In genomic region chr10:7200665-7201064, GRCm38 (mm10) we compare ENCODE assay signal across 18 mouse cellular contexts. TPM values are rescaled to one million over a fixed set of nuclear protein-coding genes. Genes with fewer than 3 reads are reported as not detected.
DNase-seq lines count a peak whose midpoint lies in the region; ATAC-seq lines count a peak whose summit lies in the region.
"Had no signal": no experiment of that assay in that cellular context is flagged by ENCODE, and none has a peak within 500 bp of the region (broad histone marks: within the 10 kb centered on the region; RNA-seq: fewer than 3 reads in every experiment).

No protein-coding gene starts in this region.

- no peak for DNase-seq in forebrain, embryonic 14.5 days (ENCODE audit: low spot score)
- DNase-seq in kidney, postnatal 25 days, result no peak
- DNase-seq in midbrain, embryonic 11.5 days (ENCODE audit: low spot score, missing footprints), result peak; percentile 17
- DNase-seq in adrenal gland, postnatal 14 days, result no peak
- DNase-seq: adrenal gland, adult 2 months; adrenal gland, postnatal 10 days; adrenal gland, postnatal 36 days; cerebellum, adult 8-10 months; embryo, embryonic 11 days had no signal

- no peaks in the 10 kb centered on the region for H3K27me3 ChIP-seq in forebrain, embryonic 16.5 days (replicated peaks; ENCODE audit: control insufficient read depth, insufficient read depth, low read length)
- H3K27me3 ChIP-seq in forebrain, embryonic 14.5 days (replicated peaks; ENCODE audit: control insufficient read depth, insufficient read depth, low read length), result no peaks in the 10 kb centered on the region
- no peaks in the 10 kb centered on the region for H3K27me3 ChIP-seq in kidney, embryonic 14.5 days (ENCODE audit: control insufficient read depth, insufficient read depth, low read length)
- H3K27me3 ChIP-seq in midbrain, embryonic 11.5 days (ENCODE audit: control insufficient read depth, insufficient read depth, low read length), result no peaks in the 10 kb centered on the region
- H3K27me3 ChIP-seq in midbrain, embryonic 16.5 days (ENCODE audit: control insufficient read depth, insufficient read depth, low read depth, low read length), result no peaks in the 10 kb centered on the region
- H3K27me3 ChIP-seq: embryonic facial prominence, embryonic 13.5 days; embryonic facial prominence, embryonic 15.5 days; forebrain, embryonic 13.5 days had no signal

- H3K4me3 ChIP-seq in forebrain, embryonic 16.5 days (replicated peaks; ENCODE audit: low read length), result no peak overlapping the region
- no peak overlapping the region for H3K4me3 ChIP-seq in forebrain, embryonic 14.5 days (ENCODE audit: low read depth, low read length)
- no peak overlapping the region for H3K4me3 ChIP-seq in kidney, embryonic 14.5 days (ENCODE audit: low read length)
- no peak overlapping the region for H3K4me3 ChIP-seq in midbrain, embryonic 11.5 days (ENCODE audit: low read depth, low read length)
- H3K4me3 ChIP-seq in midbrain, embryonic 16.5 days (ENCODE audit: low read depth, low read length), result no peak overlapping the region
- H3K4me3 ChIP-seq: embryonic facial prominence, embryonic 13.5 days; embryonic facial prominence, embryonic 15.5 days; erythroblast, embryonic 14.5 days; forebrain, embryonic 10.5 days; forebrain, embryonic 13.5 days had no signal

- H3K4me1 ChIP-seq in forebrain, embryonic 16.5 days (replicated peaks; ENCODE audit: control insufficient read depth, insufficient read depth, low read length), result peaks cover 5% of the 10 kb centered on the region; the same call in 1 of the 2 replicates
- no peaks in the 10 kb centered on the region for H3K4me1 ChIP-seq in forebrain, embryonic 14.5 days (ENCODE audit: control insufficient read depth, insufficient read depth, low read length)
- H3K4me1 ChIP-seq in kidney, embryonic 14.5 days (ENCODE audit: control insufficient read depth, insufficient read depth, low read length), result peaks cover 7% of the 10 kb centered on the region
- peaks cover 3% of the 10 kb centered on the region; the same call in 1 of the 2 replicates for H3K4me1 ChIP-seq in midbrain, embryonic 11.5 days (ENCODE audit: control insufficient read depth, insufficient read depth, low read length)
- H3K4me1 ChIP-seq in midbrain, embryonic 16.5 days (ENCODE audit: control insufficient read depth, insufficient read depth, low read length), result no peaks in the 10 kb centered on the region

- H3K9ac ChIP-seq in forebrain, embryonic 16.5 days (replicated peaks; ENCODE audit: low read depth, low read length), result no peak overlapping the region
- no peak overlapping the region for H3K9ac ChIP-seq in forebrain, embryonic 14.5 days (ENCODE audit: low read length)
- no peak overlapping the region for H3K9ac ChIP-seq in kidney, embryonic 14.5 days (ENCODE audit: low read depth, low read length)
- no peak overlapping the region for H3K9ac ChIP-seq in midbrain, embryonic 11.5 days (ENCODE audit: low read length)
- no peak overlapping the region for H3K9ac ChIP-seq in midbrain, embryonic 16.5 days (ENCODE audit: low read depth, low read length)
- H3K9ac ChIP-seq: embryonic facial prominence, embryonic 13.5 days; embryonic facial prominence, embryonic 15.5 days; forebrain, embryonic 13.5 days had no signal

- H3K36me3 ChIP-seq in forebrain, embryonic 16.5 days (ENCODE audit: control insufficient read depth, insufficient read depth), result no peaks in the 10 kb centered on the region
- no peaks in the 10 kb centered on the region for H3K36me3 ChIP-seq in forebrain, embryonic 14.5 days (ENCODE audit: control insufficient read depth, insufficient read depth, low read length)
- no peaks in the 10 kb centered on the region for H3K36me3 ChIP-seq in kidney, embryonic 14.5 days (ENCODE audit: control insufficient read depth, insufficient read depth, low read length)
- no peaks in the 10 kb centered on the region for H3K36me3 ChIP-seq in midbrain, embryonic 11.5 days (ENCODE audit: control insufficient read depth, insufficient read depth, low read length)
- no peaks in the 10 kb centered on the region for H3K36me3 ChIP-seq in midbrain, embryonic 16.5 days (ENCODE audit: control insufficient read depth, insufficient read depth, low read length)
- H3K36me3 ChIP-seq: embryonic facial prominence, embryonic 13.5 days; embryonic facial prominence, embryonic 15.5 days had no signal

- H3K4me2 ChIP-seq in forebrain, embryonic 16.5 days (ENCODE audit: low read length), result no peak overlapping the region
- H3K4me2 ChIP-seq in forebrain, embryonic 14.5 days (ENCODE audit: low read length), result no peak overlapping the region
- no peak overlapping the region for H3K4me2 ChIP-seq in kidney, embryonic 14.5 days (replicated peaks; ENCODE audit: low read depth, low read length)
- no peak overlapping the region for H3K4me2 ChIP-seq in midbrain, embryonic 11.5 days
- no peak overlapping the region for H3K4me2 ChIP-seq in midbrain, embryonic 16.5 days (ENCODE audit: low read length)
- H3K4me2 ChIP-seq: embryonic facial prominence, embryonic 13.5 days; embryonic facial prominence, embryonic 15.5 days; forebrain, embryonic 13.5 days had no signal

- no peaks in the 10 kb centered on the region for H3K9me3 ChIP-seq in forebrain, embryonic 16.5 days (ENCODE audit: control insufficient read depth, low read length)
- no peaks in the 10 kb centered on the region for H3K9me3 ChIP-seq in forebrain, embryonic 14.5 days (replicated peaks; ENCODE audit: control insufficient read depth, low read length)
- H3K9me3 ChIP-seq in kidney, embryonic 14.5 days (ENCODE audit: control insufficient read depth, low read length), result no peaks in the 10 kb centered on the region
- no peaks in the 10 kb centered on the region for H3K9me3 ChIP-seq in midbrain, embryonic 11.5 days (ENCODE audit: control insufficient read depth, low read length)
- no peaks in the 10 kb centered on the region for H3K9me3 ChIP-seq in midbrain, embryonic 16.5 days (replicated peaks; ENCODE audit: control insufficient read depth, low read length, poor library complexity, severe bottlenecking)
- H3K9me3 ChIP-seq: embryonic facial prominence, embryonic 13.5 days; embryonic facial prominence, embryonic 15.5 days; forebrain, embryonic 10.5 days; forebrain, embryonic 13.5 days had no signal

- ATAC-seq in forebrain, embryonic 16.5 days, result 0 out of 2 replicates have a peak, but pooled peaks have one; percentile 24
- no peak for ATAC-seq in forebrain, embryonic 14.5 days
- 0 out of 2 replicates have a peak, but pooled peaks have one; percentile 13 for ATAC-seq in kidney, embryonic 14.5 days (ENCODE audit: low FRiP score, low TSS enrichment)
- no peak for ATAC-seq in midbrain, embryonic 11.5 days (ENCODE audit: low FRiP score)
- ATAC-seq in midbrain, embryonic 16.5 days, result no peak
- ATAC-seq: forebrain, embryonic 13.5 days had no signal

- 76% methylated on average over 7 of the region's 7 CpGs for WGBS in forebrain, embryonic 16.5 days
- 79% methylated on average over 7 of the region's 7 CpGs for WGBS in forebrain, embryonic 14.5 days
- 80% methylated on average over 7 of the region's 7 CpGs for WGBS in kidney, embryonic 14.5 days
- 87% methylated on average over 7 of the region's 7 CpGs for WGBS in midbrain, embryonic 11.5 days
- WGBS in midbrain, embryonic 16.5 days, result 90% methylated on average over 7 of the region's 7 CpGs

- no peak overlapping the region for H3K27ac ChIP-seq in forebrain, embryonic 16.5 days (ENCODE audit: low read length)
- H3K27ac ChIP-seq in forebrain, embryonic 14.5 days (ENCODE audit: low read depth, low read length), result no peak overlapping the region
- H3K27ac ChIP-seq in kidney, embryonic 14.5 days (ENCODE audit: low read depth, low read length), result no peak overlapping the region
- no peak overlapping the region for H3K27ac ChIP-seq in midbrain, embryonic 11.5 days (ENCODE audit: low read depth, low read length)
- no peak overlapping the region for H3K27ac ChIP-seq in midbrain, embryonic 16.5 days (ENCODE audit: low read length)
- H3K27ac ChIP-seq: embryonic facial prominence, embryonic 13.5 days; embryonic facial prominence, embryonic 15.5 days; forebrain, embryonic 10.5 days; forebrain, embryonic 13.5 days had no signal

RNA-seq across cellular contexts. Expression of gene Cnksr3, which starts 11.4 kb away (rescaled TPM):
- polyA plus RNA-seq in forebrain, embryonic 16.5 days (2015; fragmentation: Nextera tagmentation; extraction: Ambion mirVana), result 2.0 and 3.4 TPM in 2 replicates
- polyA plus RNA-seq in forebrain, embryonic 14.5 days (2014; fragmentation: Nextera tagmentation; extraction: Ambion mirVana), result 2.4 and 3.2 TPM in 2 replicates
- polyA plus RNA-seq in kidney, embryonic 14.5 days (2014; fragmentation: Nextera tagmentation; extraction: Ambion mirVana), result 8.3 and 15.2 TPM in 2 replicates
- polyA plus RNA-seq in midbrain, embryonic 11.5 days (2014; fragmentation: Nextera tagmentation; extraction: Ambion mirVana), result 6.7 and 7.4 TPM in 2 replicates
- polyA plus RNA-seq in midbrain, embryonic 16.5 days (2015; fragmentation: Nextera tagmentation; extraction: Ambion mirVana), result 1.4 and 2.1 TPM in 2 replicates
- 10.1 and 11.0 TPM in 2 replicates for total RNA-seq in adrenal gland, postnatal 14 days (2021)
- total RNA-seq: MEL had no signal

Comparison
In these comparisons a context has a peak if more than half of its experiments do, and no peak if none do; other contexts are left out.
1. ATAC-seq: peak in forebrain, embryonic 16.5 days (single experiment) and kidney, embryonic 14.5 days (single experiment); none in forebrain, embryonic 14.5 days (single experiment), midbrain, embryonic 11.5 days (single experiment) and midbrain, embryonic 16.5 days (single experiment).